Mouse (Mus musculus): Measurements from ENCODE around the gene Efhc1.

GRCm38 (mm10) chr1:20912527-20913171, 38.8 kb upstream of the Efhc1 start:
- TF ChIP-seq POLR2A (IDR thresholded peaks at IDR 0.05; ENCODE audit: borderline replicate concordance, extremely low read depth, insufficient read depth, insufficient read length, poor library complexity, severe bottlenecking) (no peak), CTCF (IDR thresholded peaks at IDR 0.05; ENCODE audit: borderline replicate concordance, extremely low read depth, insufficient read depth, insufficient read length) (no peak)

Measured in brain, embryonic 14.5 days (tissue).